Mouse (Mus musculus) ES-Bruce4 (cell line): ENCODE measurements around the gene Pdgfd.

Source experiments
- CTCF ChIP-seq: IDR thresholded peaks from one replicate; pipeline ENCODE4 v1.8.1; 2011; ENCODE audit warnings: low read depth, low read length
- POLR2A ChIP-seq: IDR thresholded peaks from one replicate; pipeline ENCODE4 v1.8.1; 2011; ENCODE audit warnings: low read length; ENCODE audit not compliant: insufficient read depth

DNA sequence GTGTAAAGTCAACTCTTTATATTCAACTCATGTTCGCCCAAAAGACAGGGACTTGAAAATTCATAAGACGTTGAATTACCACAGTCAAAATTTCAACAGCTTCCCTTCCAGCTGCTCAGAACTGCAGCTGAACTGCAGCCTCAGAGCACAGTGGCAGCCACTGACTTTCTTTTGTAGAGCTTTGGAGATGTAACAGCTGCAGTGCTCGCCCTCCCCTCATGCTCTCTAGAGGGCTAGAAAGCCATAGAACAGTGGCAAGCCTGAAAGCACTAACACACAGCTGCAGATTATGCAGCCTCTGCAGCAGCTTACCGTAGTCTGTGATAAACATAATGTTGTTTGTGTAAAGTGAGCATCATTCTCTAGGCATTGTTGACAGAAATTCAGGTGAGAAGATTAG lies 239.6 kb downstream of the Pdgfd start:
- no peak for TF ChIP-seq POLR2A
- TF ChIP-seq CTCF: no peak
